Mouse (Mus musculus) limb, embryonic 14.5 days (tissue): ENCODE results near the gene Ppp3r1. TPM values are rescaled to one million over a fixed set of nuclear protein-coding genes. Genes with fewer than 3 reads are reported as not detected.

Experiments
- ATAC-seq: fragments of 200-750 bp; cut with Nextera tagmentation; 2 replicates; pipeline ENCODE4 v1.8.0; 2017; ENCODE audit warnings: low read depth, moderate number of reproducible peaks, moderate TSS enrichment; ENCODE audit not compliant: low FRiP score
- DNase-seq: peaks from one replicate; pipeline ENCODE4 v3.0.0-alpha.2; 2015; ENCODE audit warnings: low spot score
- H3K27ac ChIP-seq: fragments of 300-500 bp; sonication (generic); replicated peaks from 2 replicates; pipeline ENCODE4 v1.5.1; 2014; ENCODE audit warnings: low read depth, mild to moderate bottlenecking, low read length, moderate library complexity, mixed read lengths
- H3K27me3 ChIP-seq: fragments of 300-500 bp; sonication (generic); 2 replicates; pipeline ENCODE4 v1.6.1; 2014; ENCODE audit warnings: low read length, mixed read lengths; ENCODE audit not compliant: control insufficient read depth, insufficient read depth
- H3K36me3 ChIP-seq: fragments of 300-500 bp; sonication (generic); 2 replicates; pipeline ENCODE4 v1.6.1; 2014; ENCODE audit warnings: mild to moderate bottlenecking, low read length, moderate library complexity, mixed read lengths; ENCODE audit not compliant: control insufficient read depth, insufficient read depth
- H3K4me1 ChIP-seq: fragments of 300-500 bp; sonication (generic); 2 replicates; pipeline ENCODE4 v1.6.1; 2014; ENCODE audit warnings: antibody characterized with exemption, low read length, mixed read lengths; ENCODE audit not compliant: control insufficient read depth, insufficient read depth
- H3K4me2 ChIP-seq: fragments of 300-500 bp; sonication (generic); replicated peaks from 2 replicates; pipeline ENCODE4 v1.6.1; 2014; ENCODE audit warnings: low read depth, mild to moderate bottlenecking, low read length, moderate library complexity; ENCODE audit not compliant: severe bottlenecking
- H3K4me3 ChIP-seq: fragments of 300-500 bp; sonication (generic); replicated peaks from 2 replicates; pipeline ENCODE4 v1.5.1; 2014; ENCODE audit warnings: low read length
- H3K9ac ChIP-seq: fragments of 300-500 bp; sonication (generic); 2 replicates; pipeline ENCODE4 v1.6.1; 2014; ENCODE audit warnings: mild to moderate bottlenecking, low read depth, low read length, moderate library complexity; ENCODE audit not compliant: severe bottlenecking
- H3K9me3 ChIP-seq: fragments of 300-500 bp; sonication (generic); 2 replicates; pipeline ENCODE4 v1.6.1; 2016; ENCODE audit warnings: low read length; ENCODE audit not compliant: control insufficient read depth
- POLR2A ChIP-seq: fragments of 200-500 bp; IDR thresholded peaks from 2 replicates; pipeline ENCODE4 v1.8.0; 2012; ENCODE audit warnings: inconsistent platforms, mild to moderate bottlenecking, moderate library complexity, borderline replicate concordance; ENCODE audit not compliant: insufficient read depth, insufficient read length; ENCODE audit errors: extremely low read depth
- polyA plus RNA-seq, 2 experiments: library from polyadenylated mRNA; depleted of rRNA in 1 of 2; stranded (reverse) in 1 of 2; unstranded in 1 of 2; fragments of >200 nt; fragmentation: Nextera tagmentation in 1 of 2; extraction: Ambion mirVana in 1 of 2; gene quantifications; 2 replicates each; pipeline versions ENCODE4 v1.2.1 to v1.2.3; 2012 to 2014

Gene Ppp3r1
- polyA plus RNA-seq, 2 experiments: 61.8 to 93.1 TPM

DNA sequence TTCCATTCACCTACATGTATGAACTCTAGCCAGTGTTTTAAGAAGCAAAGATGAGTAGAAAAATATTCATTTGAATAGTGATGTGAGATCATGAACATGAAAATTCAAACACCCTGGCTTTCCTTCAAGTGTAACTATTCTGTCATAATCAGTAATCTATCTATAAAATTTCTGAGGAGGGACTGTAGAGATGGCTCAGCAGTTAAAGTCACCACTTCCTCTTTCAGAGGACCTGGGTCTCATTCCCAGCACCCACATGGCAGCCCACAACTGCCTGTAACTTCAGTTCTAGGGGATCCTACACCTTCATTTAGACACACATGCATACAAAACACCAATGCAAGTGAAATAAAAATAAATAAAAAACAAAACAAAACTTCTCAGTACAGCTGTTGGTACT lies 89.7 kb downstream of the Ppp3r1 start:
- Histone ChIP-seq H3K9me3 (no peaks in the 10 kb centered on the region), H3K4me1 (no peaks in the 10 kb centered on the region), H3K9ac (no peak overlapping the region), H3K36me3 (no peaks in the 10 kb centered on the region), H3K27ac (no peak overlapping the region), H3K4me2 (no peak overlapping the region), H3K4me3 (no peak overlapping the region), H3K27me3 (no peaks in the 10 kb centered on the region)
- ATAC-seq (no peak), DNase-seq (no peak)
- no peak for TF ChIP-seq POLR2A

Other genes starting within 250 kb of the Ppp3r1 start
- gene Fbxo48, start 207.9 kb upstream of the Ppp3r1 start, polyA plus RNA-seq (2012; rRNA removed): 2.9 and 4.1 TPM in 2 replicates
- 1.4 and 2.2 TPM in 2 replicates for gene Fbxo48, start 207.9 kb upstream of the Ppp3r1 start, polyA plus RNA-seq (2014; fragmentation: Nextera tagmentation; extraction: Ambion mirVana)
- gene Cnrip1, start 107.7 kb upstream of the Ppp3r1 start, polyA plus RNA-seq (2012; rRNA removed): 21.8 and 24.0 TPM in 2 replicates
- 16.5 and 22.2 TPM in 2 replicates for gene Cnrip1, start 107.7 kb upstream of the Ppp3r1 start, polyA plus RNA-seq (2014; fragmentation: Nextera tagmentation; extraction: Ambion mirVana)
- 2.1 and 2.2 TPM in 2 replicates for gene Plek, start 106.9 kb upstream of the Ppp3r1 start, polyA plus RNA-seq (2012; rRNA removed)
- 3.8 and 3.9 TPM in 2 replicates for gene Plek, start 106.9 kb upstream of the Ppp3r1 start, polyA plus RNA-seq (2014; fragmentation: Nextera tagmentation; extraction: Ambion mirVana)
- gene Wdr92, start 22.8 kb downstream of the Ppp3r1 start, polyA plus RNA-seq (2012; rRNA removed): 14.7 and 15.6 TPM in 2 replicates
- 25.5 and 25.7 TPM in 2 replicates for gene Wdr92, start 22.8 kb downstream of the Ppp3r1 start, polyA plus RNA-seq (2014; fragmentation: Nextera tagmentation; extraction: Ambion mirVana)
- gene Pno1, start 52.3 kb downstream of the Ppp3r1 start, polyA plus RNA-seq (2012; rRNA removed): 15.0 and 20.0 TPM in 2 replicates
- gene Pno1, start 52.3 kb downstream of the Ppp3r1 start, polyA plus RNA-seq (2014; fragmentation: Nextera tagmentation; extraction: Ambion mirVana): 71.4 and 75.6 TPM in 2 replicates
- 32.2 and 72.5 TPM in 2 replicates for gene C1d, start 98.3 kb downstream of the Ppp3r1 start, polyA plus RNA-seq (2012; rRNA removed)
- 110 and 114 TPM in 2 replicates for gene C1d, start 98.3 kb downstream of the Ppp3r1 start, polyA plus RNA-seq (2014; fragmentation: Nextera tagmentation; extraction: Ambion mirVana)